Mouse (Mus musculus) retina, postnatal 7 days (tissue): ENCODE measurements at regions not wholly inside any gene's neighbourhood (a gene's known extent, or its start where the extent isn't known, plus 50 kb on each side); places are given as distances from the start of the nearest gene placed in this dataset.

Experiments
- DNase-seq: peaks from one replicate; pipeline ENCODE4 v3.0.0-alpha.2; 2012; ENCODE audit warnings: low read depth, low spot score

- DNase-seq, result no peak
Measured at GRCm38 (mm10) chr12:16016621-16017020, 199.9 kb upstream of the Trib2 start.

DNA sequence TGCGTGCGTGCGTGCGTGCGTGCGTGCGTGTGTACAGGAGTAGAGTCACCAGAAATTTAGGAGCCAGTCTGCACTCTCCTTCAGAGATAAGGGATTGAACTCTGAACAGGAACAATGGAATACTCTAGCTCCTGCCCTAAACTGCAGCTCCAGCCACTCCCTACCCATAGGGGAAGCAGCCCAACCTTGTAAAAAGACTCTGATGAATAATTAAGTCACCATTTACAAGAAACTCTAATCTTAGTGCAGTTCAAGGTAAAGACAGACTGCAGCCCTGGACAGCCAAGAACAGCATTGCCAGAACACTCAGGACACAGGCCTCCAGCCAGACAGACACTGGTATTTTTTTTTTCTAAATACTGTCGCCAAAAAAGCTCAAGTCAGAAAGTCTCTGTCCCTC is 198.9 kb upstream of the Trib2 start:
- DNase-seq, result no peak

DNA sequence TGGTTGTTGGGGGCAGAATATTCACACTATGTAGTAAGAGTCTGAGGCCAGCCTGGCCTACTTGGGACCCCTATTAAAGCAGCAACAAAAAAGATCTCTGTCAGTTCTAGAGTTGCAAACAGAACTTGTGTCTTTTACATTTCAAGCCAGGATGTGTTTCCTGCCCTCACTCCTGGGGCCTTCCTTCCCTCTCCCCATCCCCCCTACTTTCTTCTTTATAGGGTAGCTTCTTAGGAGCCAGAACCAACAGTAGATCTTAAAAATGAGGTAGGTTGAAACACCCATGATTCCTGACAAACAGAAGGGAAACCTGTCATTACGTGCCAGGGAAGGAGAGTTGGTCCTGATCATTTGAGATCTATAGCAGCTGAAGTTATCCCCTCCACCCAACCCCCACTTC is 198.0 kb upstream of the Trib2 start:
- DNase-seq, result no peak

DNA sequence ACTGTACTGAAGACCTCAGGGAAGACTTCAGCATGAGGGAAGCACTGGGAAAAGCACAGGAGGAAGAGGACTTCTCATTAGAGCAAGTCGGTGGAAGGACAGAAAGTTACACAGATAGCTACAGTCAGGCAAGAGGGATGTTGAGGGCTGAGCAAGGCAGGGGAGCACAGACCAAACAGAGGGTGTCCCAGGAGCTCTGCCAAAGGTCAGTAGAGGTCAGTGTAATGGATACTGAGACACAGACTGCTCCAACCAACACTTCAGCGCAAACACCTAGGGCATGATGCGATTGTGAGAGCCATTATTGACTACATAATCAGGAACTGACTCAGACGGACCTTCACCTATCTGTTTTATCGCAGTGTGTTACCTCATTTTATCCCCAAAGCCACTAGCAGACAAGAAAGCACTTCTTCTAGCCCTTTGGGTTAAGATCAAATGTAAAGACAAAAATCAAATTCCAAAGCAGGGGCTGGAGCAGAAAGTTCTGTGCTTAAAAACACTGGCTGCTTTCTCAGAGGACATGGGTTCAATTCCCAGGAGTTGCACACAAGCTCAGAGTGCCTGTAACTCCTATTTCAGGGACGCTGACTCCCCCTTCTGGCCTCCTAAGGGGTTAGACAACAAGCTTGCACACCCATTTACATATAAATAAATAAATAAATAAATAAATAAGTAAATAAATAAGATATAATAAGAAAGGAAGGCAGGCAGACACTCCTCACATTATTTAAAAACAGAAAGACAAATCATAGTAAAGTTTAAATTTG is 197.3 kb upstream of the Trib2 start:
- no peak for DNase-seq

DNA sequence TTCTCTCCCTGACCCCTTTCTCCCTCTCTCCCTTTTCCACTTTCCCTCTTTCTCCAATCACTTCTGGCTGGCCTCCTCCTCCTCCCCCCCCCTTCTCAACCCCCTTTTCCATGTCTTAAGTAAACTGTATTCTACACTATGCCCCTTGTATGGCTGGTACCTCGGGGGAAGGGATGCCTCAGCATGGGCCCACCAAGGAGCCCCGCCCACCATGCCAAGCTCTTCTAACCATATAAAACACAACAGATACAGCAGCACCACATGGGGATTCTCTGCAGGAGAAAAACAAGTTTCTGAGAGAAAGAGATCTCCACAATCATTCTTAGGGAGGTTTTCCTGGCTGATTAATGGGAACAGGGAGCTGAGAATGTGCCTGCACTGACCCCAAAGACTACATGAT is 196.6 kb upstream of the Trib2 start:
- DNase-seq, result no peak

DNA sequence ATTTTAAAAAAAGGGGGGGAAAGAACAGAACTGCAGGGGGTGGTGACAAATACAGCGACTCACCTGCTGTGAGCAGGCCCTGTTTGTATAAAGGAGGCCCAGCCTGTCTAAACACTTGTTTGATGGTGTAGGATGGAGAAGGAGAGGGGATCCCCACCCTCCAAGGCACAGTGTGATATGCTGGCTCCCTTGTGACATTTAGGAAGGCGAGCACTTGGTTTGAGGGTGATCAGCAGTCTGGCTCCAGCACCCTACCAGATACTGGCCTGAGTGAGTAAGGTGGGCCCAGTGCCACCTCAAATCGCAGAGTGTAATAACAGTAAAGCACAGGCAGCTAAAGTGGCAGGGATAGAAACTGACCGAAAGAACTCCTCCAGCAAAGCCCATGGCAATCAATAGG is 195.4 kb upstream of the Trib2 start:
- no peak for DNase-seq

GRCm38 (mm10) chr12:16009822-16010620 is 193.3 kb upstream of the Trib2 start:
- DNase-seq, result no peak

GRCm38 (mm10) chr12:16008763-16009515 is 192.2 kb upstream of the Trib2 start:
- DNase-seq, result no peak

DNA sequence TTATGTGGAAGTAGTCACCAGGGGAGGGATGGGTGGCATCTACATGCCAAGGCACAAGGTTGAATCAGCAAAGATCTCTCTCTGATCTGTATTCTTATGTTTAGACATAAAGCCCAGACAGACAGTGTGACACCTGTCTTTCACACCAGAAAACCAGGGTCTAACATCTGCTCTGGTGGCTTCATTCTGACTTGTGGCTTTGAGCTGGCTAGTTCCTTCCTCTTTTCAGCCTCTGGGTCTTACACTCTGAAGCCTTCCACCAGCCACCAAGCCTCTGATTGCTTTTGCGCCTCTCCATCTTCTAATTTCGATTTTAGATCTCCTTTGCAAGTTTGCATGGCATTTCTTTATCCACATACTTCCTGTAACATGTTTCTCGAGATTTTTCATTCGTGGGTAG is 191.5 kb upstream of the Trib2 start:
- no peak for DNase-seq

DNA sequence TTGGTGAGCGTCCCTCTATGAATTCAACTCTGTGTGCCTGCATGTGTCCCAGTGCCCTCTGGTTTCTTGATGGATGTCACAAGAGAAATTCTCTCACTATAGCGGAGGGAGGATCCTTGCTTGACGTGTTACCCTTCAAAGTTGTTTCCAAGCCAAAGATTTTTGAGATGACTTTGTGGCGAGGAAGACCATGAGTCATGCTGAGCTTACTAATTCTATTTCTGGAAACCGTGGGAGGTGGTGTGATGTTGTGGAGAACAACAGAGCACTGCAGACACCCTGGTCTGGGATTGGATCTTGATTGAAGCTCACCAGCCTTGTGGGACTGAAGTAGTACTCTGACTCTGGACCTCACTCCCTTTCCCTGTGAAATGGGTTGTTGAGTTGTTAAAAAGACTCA is 190.0 kb upstream of the Trib2 start:
- DNase-seq, result no peak

GRCm38 (mm10) chr12:16006286-16006685 is 189.6 kb upstream of the Trib2 start:
- DNase-seq, result no peak

- DNase-seq, result no peak
Measured at GRCm38 (mm10) chr12:16001811-16002210, 185.1 kb upstream of the Trib2 start.

DNA sequence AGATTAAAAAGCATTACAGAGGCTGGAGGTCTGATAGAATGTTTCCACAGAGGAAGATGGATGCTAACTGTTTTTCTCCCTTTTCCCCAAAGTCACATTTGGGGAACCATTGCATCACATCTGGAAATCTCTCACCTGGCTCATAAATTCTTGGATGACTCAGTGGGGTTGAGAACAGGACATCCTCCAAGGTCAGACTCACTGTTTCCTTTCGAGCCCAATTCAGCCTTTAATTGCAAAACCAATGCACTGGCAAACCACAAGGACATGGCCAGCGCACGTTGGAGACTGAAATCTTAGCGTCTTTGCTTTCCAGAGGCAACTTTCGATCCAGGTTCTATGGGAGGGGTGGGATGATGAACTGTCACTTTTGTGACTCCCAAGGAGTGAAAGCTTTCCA is 184.5 kb upstream of the Trib2 start:
- DNase-seq, result no peak

- no peak for DNase-seq
Measured at GRCm38 (mm10) chr12:15998331-15998730, 181.6 kb upstream of the Trib2 start.

DNA sequence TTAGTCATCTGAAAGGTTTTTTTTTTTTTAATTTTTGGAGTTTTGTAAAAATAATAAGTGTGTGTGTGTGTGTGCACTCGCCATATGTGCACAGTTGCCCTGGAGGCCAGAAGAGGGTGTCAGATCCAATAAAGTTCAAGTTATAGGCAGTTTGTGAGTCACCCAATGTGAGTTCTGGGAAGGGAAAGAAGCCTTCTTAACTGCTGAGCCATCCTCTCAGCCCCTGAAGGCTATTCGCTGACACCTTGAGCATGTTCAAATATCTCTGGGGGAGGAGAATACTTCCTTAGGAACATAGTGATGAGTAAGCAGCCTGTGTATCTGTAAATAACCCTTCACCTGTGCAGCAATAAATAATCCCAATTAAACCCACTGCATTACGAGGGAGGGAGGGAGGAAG is 177.1 kb upstream of the Trib2 start:
- DNase-seq, result no peak

- no peak for DNase-seq
Measured at GRCm38 (mm10) chr12:15986351-15986750, 169.6 kb upstream of the Trib2 start.

GRCm38 (mm10) chr12:15985649-15986048 is 168.9 kb upstream of the Trib2 start:
- DNase-seq, result no peak

DNA sequence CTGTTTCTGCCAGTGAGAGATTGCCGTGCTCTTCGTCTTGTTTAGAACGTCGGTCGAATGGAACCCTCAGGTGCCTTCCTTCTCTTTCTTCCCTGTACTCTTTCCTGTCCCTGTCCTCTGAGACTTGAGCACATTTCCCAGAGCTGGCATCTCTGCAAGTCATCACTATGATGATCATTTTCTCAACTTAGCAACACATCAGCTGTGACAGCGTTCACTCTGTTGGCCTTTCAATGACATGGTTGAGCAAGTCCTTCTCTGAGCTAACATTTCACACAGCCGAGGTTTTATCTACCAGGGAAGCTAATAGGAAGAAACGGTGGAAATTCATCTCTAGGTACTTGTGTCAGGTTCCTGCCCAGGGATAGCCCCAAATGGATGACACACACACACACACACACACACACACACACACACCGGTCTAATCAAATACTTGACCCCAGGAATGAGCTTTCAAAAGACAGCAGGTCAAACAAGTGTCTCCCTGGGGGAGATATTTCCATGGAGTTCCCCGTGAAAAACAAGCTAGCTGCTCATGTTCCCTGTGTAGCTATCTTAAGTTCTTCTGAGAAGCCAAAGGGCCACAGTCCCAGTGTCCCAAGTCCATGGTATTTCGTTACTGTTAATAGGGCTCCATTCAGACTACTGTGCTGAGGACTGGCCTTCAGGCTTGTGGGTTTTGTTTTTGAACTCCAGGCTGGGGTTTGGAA is 167.0 kb upstream of the Trib2 start:
- DNase-seq, result no peak

GRCm38 (mm10) chr12:15981741-15982140 is 165.0 kb upstream of the Trib2 start:
- no peak for DNase-seq

DNA sequence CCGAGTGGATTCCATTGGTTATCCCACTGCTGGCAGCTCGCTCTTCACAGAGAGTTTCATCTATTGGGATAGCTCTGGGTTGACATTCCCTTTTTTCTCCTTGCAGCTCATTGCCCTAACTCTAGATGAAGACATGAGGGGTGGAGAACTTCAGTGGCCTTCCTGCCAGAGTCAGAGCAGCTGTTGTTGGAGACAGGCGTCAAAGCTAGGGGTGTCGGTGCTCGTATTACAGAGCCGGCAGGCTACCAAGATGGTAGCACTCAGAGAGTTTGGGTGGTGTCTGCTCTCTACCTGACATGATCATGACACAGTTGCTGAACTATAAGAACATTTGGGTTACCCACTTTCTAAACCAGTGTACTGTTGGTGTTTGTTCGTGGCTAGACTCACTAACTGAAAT is 162.5 kb upstream of the Trib2 start:
- no peak for DNase-seq

DNA sequence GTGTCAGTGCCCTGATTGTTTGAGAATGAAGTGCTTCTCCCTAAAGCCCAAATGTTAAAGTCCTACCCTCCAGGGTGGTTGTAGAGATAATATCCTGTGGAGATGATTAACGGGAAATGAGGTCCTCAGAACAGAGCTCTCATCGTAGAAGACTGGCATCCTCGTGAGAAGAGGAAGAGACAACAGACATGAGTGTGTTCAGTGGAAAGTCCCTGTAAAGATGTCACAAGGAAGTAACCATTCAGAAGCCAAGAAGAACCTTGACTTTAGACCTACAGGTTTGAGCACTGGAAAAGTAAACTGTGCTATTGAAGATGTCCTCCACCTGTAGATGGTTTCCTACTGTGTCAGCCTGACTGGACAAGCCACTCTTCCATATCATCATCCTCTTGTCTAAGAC is 155.1 kb upstream of the Trib2 start:
- no peak for DNase-seq

- no peak for DNase-seq
Measured at GRCm38 (mm10) chr12:15970262-15970661, 153.5 kb upstream of the Trib2 start.
